Mouse (Mus musculus) gastrocnemius, postnatal 10 days (tissue): Measurements from ENCODE around the gene Slc39a11. TPM values are rescaled to one million over a fixed set of nuclear protein-coding genes. Genes with fewer than 3 reads are reported as not detected.

Source experiments
- DNase-seq: peaks from one replicate; pipeline ENCODE4 v3.0.0; 2021; ENCODE audit warnings: mixed read lengths
- total RNA-seq, 2 experiments: library from RNA; stranded (reverse); gene quantifications; 2 replicates each; pipeline ENCODE4 v1.2.3; 2021

The Slc39a11 gene
- total RNA-seq, 2 experiments from 2014 or later = 4.9 to 7.2 TPM

- no peak for DNase-seq
Observed at GRCm38 (mm10) chr11:113230410-113231132, 419.3 kb downstream of the Slc39a11 start.

- DNase-seq = no peak
Observed at GRCm38 (mm10) chr11:113225748-113226147, 424.1 kb downstream of the Slc39a11 start.

- no peak for DNase-seq
Observed at GRCm38 (mm10) chr11:113223756-113224323, 426.0 kb downstream of the Slc39a11 start.

GRCm38 (mm10) chr11:113221267-113222195 lies 428.3 kb downstream of the Slc39a11 start:
- no peak for DNase-seq

GRCm38 (mm10) chr11:113220649-113221048 lies 429.2 kb downstream of the Slc39a11 start:
- no peak for DNase-seq

- DNase-seq = no peak
Observed at GRCm38 (mm10) chr11:113214741-113215140, 435.1 kb downstream of the Slc39a11 start.

- no peak for DNase-seq
Observed at GRCm38 (mm10) chr11:113212390-113213025, 437.4 kb downstream of the Slc39a11 start.

GRCm38 (mm10) chr11:113209220-113209878 lies 440.5 kb downstream of the Slc39a11 start:
- DNase-seq = no peak

GRCm38 (mm10) chr11:113208521-113209072 lies 441.3 kb downstream of the Slc39a11 start:
- no peak for DNase-seq

GRCm38 (mm10) chr11:113207966-113208365 lies 441.9 kb downstream of the Slc39a11 start:
- DNase-seq = no peak

- DNase-seq = no peak
Observed at GRCm38 (mm10) chr11:113206099-113206498, 443.8 kb downstream of the Slc39a11 start.

- no peak for DNase-seq
Observed at GRCm38 (mm10) chr11:113203008-113203407, 446.9 kb downstream of the Slc39a11 start.

GRCm38 (mm10) chr11:113201470-113201997 lies 448.3 kb downstream of the Slc39a11 start:
- DNase-seq = peak; percentile 55

GRCm38 (mm10) chr11:113200901-113201300 lies 449.0 kb downstream of the Slc39a11 start:
- no peak for DNase-seq

GRCm38 (mm10) chr11:113198586-113198985 lies 451.3 kb downstream of the Slc39a11 start:
- no peak for DNase-seq

- no peak for DNase-seq
Observed at GRCm38 (mm10) chr11:113197624-113198023, 452.3 kb downstream of the Slc39a11 start.

GRCm38 (mm10) chr11:113196234-113197007 lies 453.5 kb downstream of the Slc39a11 start:
- DNase-seq = no peak
